Mouse (Mus musculus) kidney, embryonic 14.5 days (tissue): ENCODE data around the gene Palmd. TPM values are rescaled to one million over a fixed set of nuclear protein-coding genes. Genes with fewer than 3 reads are reported as not detected.

Experiments used
- ATAC-seq: fragments of 200-750 bp; cut with Nextera tagmentation; 2 replicates; pipeline ENCODE4 v1.8.0; 2017; ENCODE audit warnings: moderate number of reproducible peaks, mild to moderate bottlenecking, moderate TSS enrichment, moderate library complexity; ENCODE audit not compliant: low FRiP score, low TSS enrichment
- H3K27ac ChIP-seq: fragments of 300-500 bp; sonication (generic); 2 replicates; pipeline ENCODE4 v1.5.1; 2014; ENCODE audit warnings: low read depth, mild to moderate bottlenecking, low read length, moderate library complexity, mixed read lengths
- H3K27me3 ChIP-seq: fragments of 300-500 bp; sonication (generic); 2 replicates; pipeline ENCODE4 v1.6.1; 2014; ENCODE audit warnings: mild to moderate bottlenecking, low read length; ENCODE audit not compliant: control insufficient read depth, insufficient read depth
- H3K36me3 ChIP-seq: fragments of 300-500 bp; sonication (generic); 2 replicates; pipeline ENCODE4 v1.6.1; 2014; ENCODE audit warnings: low read length, mixed read lengths; ENCODE audit not compliant: control insufficient read depth, insufficient read depth
- H3K4me1 ChIP-seq: fragments of 300-500 bp; sonication (generic); 2 replicates; pipeline ENCODE4 v1.6.1; 2014; ENCODE audit warnings: low read length, mixed read lengths; ENCODE audit not compliant: control insufficient read depth, insufficient read depth
- H3K4me2 ChIP-seq: fragments of 300-500 bp; sonication (generic); replicated peaks from 2 replicates; pipeline ENCODE4 v1.6.1; 2014; ENCODE audit warnings: low read depth, mild to moderate bottlenecking, low read length
- H3K4me3 ChIP-seq: fragments of 300-500 bp; sonication (generic); 2 replicates; pipeline ENCODE4 v1.5.1; 2014; ENCODE audit warnings: mild to moderate bottlenecking, low read length
- H3K9ac ChIP-seq: fragments of 300-500 bp; sonication (generic); 2 replicates; pipeline ENCODE4 v1.6.1; 2014; ENCODE audit warnings: low read depth, mild to moderate bottlenecking, low read length, moderate library complexity
- H3K9me3 ChIP-seq: fragments of 300-500 bp; sonication (generic); 2 replicates; pipeline ENCODE4 v1.6.1; 2016; ENCODE audit warnings: low read length; ENCODE audit not compliant: control insufficient read depth
- WGBS: fragments of 180-500 bp; shearing (Covaris S2); extraction: QIAGEN DNeasy Blood & Tissue Kit; methylation state at CpG from one replicate; pipeline ENCODE4 v1.1.7; 2014; 5-methylcytosine and 5-hydroxymethylcytosine counted together
- polyA plus RNA-seq: library from polyadenylated mRNA; unstranded; fragments of >200 nt; fragmentation: Nextera tagmentation; extraction: Ambion mirVana; gene quantifications from 2 replicates; pipeline ENCODE4 v1.2.1, GENCODE M21; 2014

Gene Palmd
- polyA plus RNA-seq, 1 experiment from 2014 or later = 1.7 TPM

GRCm38 (mm10) chr3:116966225-116966624 is 2.6 kb downstream of the Palmd start:
- Histone ChIP-seq H3K9ac (no peak overlapping the region), H3K27me3 (no peaks in the 10 kb centered on the region), H3K9me3 (no peaks in the 10 kb centered on the region), H3K4me1 (0 out of 2 replicates have a peak, but pooled peaks cover 6% of the 10 kb centered on the region), H3K27ac (no peak overlapping the region), H3K4me3 (no peak overlapping the region), H3K4me2 (no peak overlapping the region), H3K36me3 (no peaks in the 10 kb centered on the region)
- peak; percentile 91 for ATAC-seq
- WGBS = 38% methylated on average over 4 of the region's 4 CpGs

GRCm38 (mm10) chr3:116964426-116964825 is 4.4 kb downstream of the Palmd start:
- Histone ChIP-seq H3K9ac (no peak overlapping the region), H3K9me3 (no peaks in the 10 kb centered on the region), H3K4me3 (no peak overlapping the region), H3K4me2 (no peak overlapping the region), H3K4me1 (0 out of 2 replicates have a peak, but pooled peaks cover 6% of the 10 kb centered on the region), H3K27me3 (no peaks in the 10 kb centered on the region), H3K27ac (no peak overlapping the region), H3K36me3 (no peaks in the 10 kb centered on the region)
- no peak for ATAC-seq
- 88% methylated on average over 9 of the region's 9 CpGs for WGBS

DNA sequence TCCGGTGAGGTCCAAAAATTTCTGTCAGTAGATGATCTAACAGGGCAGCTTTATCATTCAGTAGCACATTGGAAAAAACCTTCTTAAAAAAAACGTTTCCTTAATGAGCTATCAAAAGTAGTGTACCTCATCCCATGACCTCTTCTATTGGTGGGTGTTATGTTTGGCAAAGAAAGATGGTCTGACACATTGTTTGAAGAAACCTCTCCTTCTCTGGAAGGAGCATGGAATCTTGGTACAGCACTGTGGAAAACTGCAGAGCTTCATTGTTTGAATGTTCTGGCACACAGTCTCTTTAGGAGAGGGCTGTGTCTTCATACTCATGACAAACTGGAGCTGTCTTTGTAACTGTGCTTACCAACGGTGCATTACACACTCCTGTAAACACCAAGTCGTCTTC is 5.6 kb downstream of the Palmd start:
- H3K36me3 ChIP-seq = no peaks in the 10 kb centered on the region
- H3K4me3 ChIP-seq = no peak overlapping the region
- no peaks in the 10 kb centered on the region for H3K27me3 ChIP-seq
- H3K4me1 ChIP-seq = 0 out of 2 replicates have a peak, but pooled peaks cover 1% of the 10 kb centered on the region
- no peak overlapping the region for H3K4me2 ChIP-seq
- H3K27ac ChIP-seq = no peak overlapping the region
- H3K9ac ChIP-seq = no peak overlapping the region
- no peak for ATAC-seq
- no peaks in the 10 kb centered on the region for H3K9me3 ChIP-seq
- 71% methylated on average over 4 of the region's 4 CpGs for WGBS

GRCm38 (mm10) chr3:116961354-116962142 is 7.2 kb downstream of the Palmd start:
- H3K27ac ChIP-seq = no peak overlapping the region
- H3K4me1 ChIP-seq = no peaks in the 10 kb centered on the region
- no peaks in the 10 kb centered on the region for H3K9me3 ChIP-seq
- H3K4me2 ChIP-seq = no peak overlapping the region
- H3K4me3 ChIP-seq = no peak overlapping the region
- H3K27me3 ChIP-seq = no peaks in the 10 kb centered on the region
- no peaks in the 10 kb centered on the region for H3K36me3 ChIP-seq
- no peak for ATAC-seq
- WGBS = 68% methylated on average over 15 of the region's 15 CpGs
- no peak overlapping the region for H3K9ac ChIP-seq

GRCm38 (mm10) chr3:116960414-116960813 is 8.4 kb downstream of the Palmd start:
- Histone ChIP-seq H3K36me3 (no peaks in the 10 kb centered on the region), H3K9me3 (no peaks in the 10 kb centered on the region), H3K4me3 (no peak overlapping the region), H3K4me2 (no peak overlapping the region), H3K27ac (no peak overlapping the region), H3K27me3 (no peaks in the 10 kb centered on the region), H3K9ac (no peak overlapping the region), H3K4me1 (no peaks in the 10 kb centered on the region)
- 73% methylated on average over 2 of the region's 2 CpGs for WGBS
- ATAC-seq = no peak

- 71% methylated on average over 6 of the region's 6 CpGs for WGBS
- Histone ChIP-seq H3K4me3 (no peak overlapping the region), H3K9me3 (no peaks in the 10 kb centered on the region), H3K27ac (no peak overlapping the region), H3K4me1 (no peaks in the 10 kb centered on the region), H3K36me3 (no peaks in the 10 kb centered on the region), H3K4me2 (no peak overlapping the region), H3K9ac (no peak overlapping the region), H3K27me3 (no peaks in the 10 kb centered on the region)
- no peak for ATAC-seq
These were observed 13.7 kb downstream of the Palmd start for GRCm38 (mm10) chr3:116955061-116955460.

DNA sequence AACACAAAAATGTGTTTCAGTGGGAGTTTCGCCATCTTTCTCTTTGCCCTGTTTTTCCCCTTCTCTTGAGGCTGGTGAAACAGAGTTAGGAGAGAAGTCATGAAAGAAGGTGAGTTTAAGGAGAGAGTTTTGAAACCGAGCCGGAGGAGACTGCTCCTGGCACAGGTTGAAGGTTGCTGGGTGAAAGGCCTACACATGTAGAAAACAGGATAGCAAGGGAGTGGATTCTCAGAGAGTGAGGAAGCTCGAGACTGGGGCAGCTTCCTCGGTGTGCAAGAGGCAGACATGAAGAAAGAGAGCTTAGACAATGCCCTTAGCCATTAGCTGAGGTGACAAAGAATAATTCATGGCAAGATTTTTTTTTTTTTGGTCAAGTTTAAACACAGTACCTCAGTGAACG is 15.4 kb downstream of the Palmd start:
- ATAC-seq = no peak
- no peaks in the 10 kb centered on the region for H3K27me3 ChIP-seq
- no peaks in the 10 kb centered on the region for H3K9me3 ChIP-seq
- H3K27ac ChIP-seq = no peak overlapping the region
- no peak overlapping the region for H3K4me2 ChIP-seq
- no peak overlapping the region for H3K9ac ChIP-seq
- H3K4me3 ChIP-seq = no peak overlapping the region
- WGBS = 84% methylated on average over 6 of the region's 6 CpGs
- H3K4me1 ChIP-seq = no peaks in the 10 kb centered on the region
- no peaks in the 10 kb centered on the region for H3K36me3 ChIP-seq

DNA sequence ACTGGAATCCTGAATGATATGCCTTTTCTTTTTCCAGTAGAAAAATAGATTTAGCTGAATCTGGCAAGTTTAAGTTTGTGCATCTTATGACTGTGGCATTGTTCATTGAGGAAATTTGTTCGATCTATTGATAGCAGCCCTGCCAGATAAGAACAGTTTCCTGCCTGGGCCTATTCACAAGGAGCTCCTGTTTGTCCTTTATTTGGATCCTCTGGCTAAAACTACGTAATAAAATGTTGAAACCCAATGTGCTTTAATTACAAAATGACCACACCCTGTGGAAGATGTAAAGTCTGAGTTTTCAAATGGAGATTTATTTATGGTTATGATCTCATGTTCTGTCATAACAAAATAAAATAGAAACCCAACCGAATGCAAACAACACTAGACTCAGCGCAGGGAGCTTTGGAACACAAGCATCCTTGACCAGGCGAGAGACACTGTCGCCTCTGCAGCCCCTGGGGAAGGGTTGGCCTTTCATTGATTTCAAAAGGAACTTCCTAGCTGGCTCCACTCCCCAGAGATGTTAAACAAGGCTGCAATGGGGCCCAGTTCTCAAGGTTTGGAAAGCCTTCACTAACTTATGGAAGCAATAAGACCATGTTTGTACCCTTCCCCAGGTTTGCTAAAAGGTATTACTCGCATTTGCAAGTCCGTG is 16.4 kb downstream of the Palmd start:
- Histone ChIP-seq H3K4me2 (no peak overlapping the region), H3K27me3 (no peaks in the 10 kb centered on the region), H3K9ac (no peak overlapping the region), H3K9me3 (no peaks in the 10 kb centered on the region), H3K27ac (no peak overlapping the region), H3K36me3 (no peaks in the 10 kb centered on the region), H3K4me1 (no peaks in the 10 kb centered on the region), H3K4me3 (no peak overlapping the region)
- WGBS = 84% methylated on average over 8 of the region's 8 CpGs
- ATAC-seq = no peak

GRCm38 (mm10) chr3:116951489-116951888 is 17.3 kb downstream of the Palmd start:
- no peak overlapping the region for H3K4me2 ChIP-seq
- H3K4me1 ChIP-seq = no peaks in the 10 kb centered on the region
- no peaks in the 10 kb centered on the region for H3K36me3 ChIP-seq
- H3K27me3 ChIP-seq = no peaks in the 10 kb centered on the region
- 86% methylated on average over 3 of the region's 3 CpGs for WGBS
- ATAC-seq = no peak
- no peaks in the 10 kb centered on the region for H3K9me3 ChIP-seq
- H3K4me3 ChIP-seq = no peak overlapping the region
- no peak overlapping the region for H3K27ac ChIP-seq
- no peak overlapping the region for H3K9ac ChIP-seq
